Mouse (Mus musculus): ENCODE data around the gene Krt72.
A peak's percentile ranks its signal among the peaks of the same experiment; 100 is the strongest.

The Krt72 gene

DNA sequence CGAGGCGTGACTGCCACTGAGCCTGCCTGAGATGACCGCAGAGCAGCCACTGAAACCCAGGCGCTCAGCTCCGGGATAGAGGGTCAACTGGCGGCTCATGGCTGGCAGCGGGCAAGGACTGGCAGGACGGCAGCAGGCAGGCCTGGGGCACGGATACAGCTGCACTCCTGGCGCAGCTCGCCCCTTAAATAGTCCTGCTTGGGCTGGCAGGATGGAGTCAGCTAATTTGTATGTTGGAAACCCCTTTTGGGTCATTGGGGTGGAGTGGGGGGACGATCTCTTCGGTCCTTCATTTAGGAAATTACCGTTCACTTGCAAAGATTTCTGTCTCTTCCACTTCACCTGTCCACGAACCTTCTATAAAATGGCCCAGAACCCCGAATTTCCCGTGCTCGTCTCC, at the start of gene Krt72:
Krt72 (minus strand) TSS at position 101 of the 400 bp plus-strand sequence.
- no peak for DNase-seq (ENCODE audit: low spot score)

DNA sequence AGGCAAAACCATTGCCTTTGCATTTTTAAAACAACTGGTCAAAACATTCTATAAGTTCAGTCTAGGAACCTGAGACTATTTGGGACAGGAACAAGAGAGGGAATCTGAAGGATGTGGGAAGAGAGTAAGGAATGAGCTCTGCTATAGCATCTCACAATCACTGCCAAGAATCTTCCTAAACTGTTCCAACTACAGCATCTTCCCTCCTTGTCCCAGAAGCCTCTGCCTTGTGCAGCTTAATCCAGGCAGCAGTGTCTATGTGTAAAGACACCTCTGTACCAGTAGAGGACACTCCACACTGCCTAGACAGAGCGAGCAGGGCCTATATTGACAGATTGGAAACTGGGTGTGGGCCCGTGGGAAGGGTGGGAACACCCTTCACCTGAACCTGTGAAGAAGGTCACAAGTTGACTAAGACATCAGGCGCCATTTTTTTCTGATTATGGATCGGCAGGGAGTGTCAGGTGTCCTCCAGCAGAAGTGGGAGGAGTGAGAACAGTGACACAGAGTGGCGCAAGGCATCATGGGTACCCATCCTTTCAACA, 48.6 kb upstream of the Krt72 start:
- no peak for DNase-seq (ENCODE audit: low spot score)

DNA sequence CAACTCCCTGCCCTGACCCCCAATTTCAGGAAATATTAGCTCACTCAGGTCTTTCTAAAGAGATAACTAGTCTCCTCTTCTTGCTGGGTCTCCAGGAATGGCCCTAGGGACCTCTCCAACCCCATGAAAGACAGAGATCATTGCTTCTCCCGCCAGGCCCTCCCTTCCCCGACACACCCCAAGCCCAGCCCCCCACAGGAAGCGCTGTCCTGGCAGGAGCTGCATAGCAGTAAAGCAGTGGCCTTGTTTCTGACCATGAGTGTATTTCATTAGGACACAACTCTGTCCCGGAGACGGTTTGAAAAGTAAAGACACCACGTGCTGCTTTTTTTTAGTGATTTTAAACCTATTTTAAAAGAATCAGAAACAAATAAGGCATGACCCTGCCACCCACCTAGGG, 46.9 kb upstream of the Krt72 start:
- DNase-seq (ENCODE audit: low spot score): no peak

DNA sequence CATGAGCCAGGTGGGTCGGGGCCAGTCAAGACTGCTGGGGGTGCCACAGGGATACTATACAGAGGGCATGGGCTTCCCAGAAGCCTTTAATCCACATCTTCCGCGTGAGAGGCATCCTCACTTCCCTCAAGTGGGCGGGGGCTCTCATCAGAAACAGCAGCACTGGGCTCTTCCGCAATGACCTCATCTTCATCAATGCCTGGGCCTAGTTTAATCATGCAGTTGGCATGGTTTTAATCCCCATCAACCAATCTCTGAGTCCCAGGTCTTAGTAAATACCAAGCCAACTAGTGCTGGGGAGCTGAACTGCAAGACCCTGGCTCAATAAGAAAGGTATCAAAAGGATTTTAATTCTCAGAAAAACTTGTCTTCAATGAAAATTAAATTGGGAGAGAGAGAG, 43.2 kb upstream of the Krt72 start:
- no peak for DNase-seq (ENCODE audit: low spot score)

DNA sequence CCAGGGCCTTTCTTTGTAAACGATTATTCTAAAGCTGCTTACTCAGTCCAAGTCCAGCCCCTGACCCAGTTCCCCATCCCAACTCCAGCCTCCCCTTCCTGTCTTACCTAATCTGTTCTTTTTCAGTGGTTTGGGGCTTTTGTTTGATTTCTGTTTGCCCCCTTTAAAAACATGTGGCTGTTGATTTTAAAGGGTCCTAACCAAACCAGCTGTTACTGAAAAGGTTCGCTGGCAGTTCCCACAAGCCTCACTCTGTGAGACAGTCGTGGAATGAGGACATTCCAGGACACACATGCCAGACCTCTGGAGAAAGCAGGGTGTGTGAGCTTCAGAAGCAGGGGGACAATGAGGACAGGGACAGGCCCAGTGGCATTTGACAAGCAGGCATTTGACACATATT, 35.5 kb upstream of the Krt72 start:
- no peak for DNase-seq (ENCODE audit: low spot score)

DNA sequence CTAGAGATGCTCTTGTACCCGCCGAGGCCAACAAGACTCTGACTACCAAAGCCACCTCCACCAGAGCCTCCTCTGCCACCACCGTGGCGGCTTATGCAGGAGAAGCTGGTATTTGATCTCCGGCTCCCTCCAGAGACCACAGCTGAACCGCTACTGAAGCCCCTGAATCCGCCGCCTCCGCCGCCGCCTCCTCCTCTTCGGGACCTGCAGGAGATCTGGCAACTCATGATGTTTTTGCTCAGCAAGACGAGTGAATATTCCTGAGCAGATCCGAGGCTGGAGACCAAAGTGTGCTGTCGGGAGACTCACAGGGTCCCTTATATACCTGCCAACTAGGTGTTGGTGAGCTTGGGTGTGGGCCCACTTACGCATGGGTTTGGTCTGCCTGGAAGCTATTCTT, 31.6 kb upstream of the Krt72 start, which contains the start of gene Krt2:
Krt2 (minus strand) TSS at position 295 of the 400 bp plus-strand sequence.
- DNase-seq (ENCODE audit: low spot score): no peak

DNA sequence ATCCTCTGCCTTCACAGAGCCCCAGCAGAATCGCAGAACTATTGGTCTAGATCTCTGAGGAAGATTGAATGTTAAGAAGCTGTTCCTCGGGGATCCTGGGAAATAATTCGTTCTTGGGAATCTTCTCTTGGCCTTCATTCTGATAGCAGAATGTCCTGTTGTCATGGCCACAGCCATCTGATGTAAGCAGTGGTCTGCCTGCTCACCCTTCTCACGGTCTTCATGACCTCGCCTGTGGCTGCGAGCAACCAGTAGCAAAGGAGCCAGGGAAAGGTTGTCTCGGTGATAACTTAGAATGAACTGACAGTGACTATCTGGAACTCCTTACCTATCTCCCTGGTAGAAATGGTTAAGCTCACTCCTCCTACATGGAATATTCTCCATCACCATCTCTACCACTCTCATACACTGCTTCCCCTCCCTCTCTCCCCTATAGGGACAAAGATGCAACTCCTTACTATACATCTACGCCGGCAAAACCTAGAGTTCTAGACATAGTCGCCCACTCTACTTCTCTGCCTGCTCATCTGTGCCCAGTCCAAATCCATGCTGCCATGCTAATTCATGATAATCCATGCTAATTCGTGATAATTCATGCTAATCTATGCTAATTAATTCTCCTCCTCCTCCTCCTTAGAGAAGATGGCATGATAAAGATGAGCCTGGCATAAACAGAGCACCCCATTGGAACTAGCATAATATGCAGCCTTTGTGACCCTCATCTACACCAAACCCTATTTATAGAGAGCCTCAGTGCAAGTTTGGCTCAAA, 17.0 kb upstream of the Krt72 start:
- DNase-seq (ENCODE audit: low spot score): no peak

DNA sequence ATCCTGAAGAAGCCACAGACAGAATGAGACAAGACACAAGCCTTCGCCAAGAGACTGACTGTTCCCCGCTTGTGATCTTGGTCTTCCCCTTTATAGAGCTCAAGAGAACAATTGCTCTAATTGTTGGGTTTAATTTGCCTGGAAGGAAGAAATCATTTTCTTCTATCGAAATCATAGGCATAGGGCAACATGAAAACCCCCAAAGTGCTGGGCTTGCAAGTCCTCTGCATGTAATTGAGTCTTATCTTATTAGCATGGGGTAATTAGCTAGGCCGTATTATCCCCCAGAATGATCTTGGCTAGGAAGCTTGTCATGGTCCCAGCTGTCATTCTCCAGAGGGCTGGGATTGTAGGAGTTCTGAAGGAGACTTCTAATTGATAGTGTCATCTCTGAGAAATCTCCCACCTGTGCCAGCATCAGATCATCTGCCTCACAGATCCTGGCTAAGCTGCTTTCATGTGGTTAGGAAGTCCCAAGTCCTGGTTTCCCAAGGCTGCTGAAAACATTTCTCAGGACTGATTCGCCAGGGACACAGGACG, 16.1 kb upstream of the Krt72 start, which contains the start of gene Krt73:
Krt73 (minus strand) TSS at position 51 of the 540 bp plus-strand sequence.
- DNase-seq (ENCODE audit: low spot score): no peak

DNA sequence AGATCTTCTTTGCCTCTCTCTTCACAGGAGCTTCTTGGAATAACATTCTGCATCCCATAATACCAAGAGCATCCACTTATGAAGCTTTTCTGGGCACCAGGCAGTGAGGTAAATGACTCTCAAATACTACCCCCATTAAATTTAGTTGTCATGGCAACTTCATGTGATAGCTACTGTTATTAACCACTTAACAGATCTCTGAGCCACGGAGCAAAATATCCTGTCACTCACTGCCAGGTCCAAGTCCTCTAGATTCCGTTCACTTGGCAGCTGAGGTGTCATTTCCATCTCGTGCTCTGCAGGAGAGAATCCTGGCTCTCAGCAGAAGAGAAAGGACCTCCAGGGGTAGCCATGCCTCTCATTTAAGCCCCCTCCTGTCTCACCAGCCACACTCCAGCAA, 4.6 kb upstream of the Krt72 start:
- DNase-seq (ENCODE audit: low spot score): no peak

DNA sequence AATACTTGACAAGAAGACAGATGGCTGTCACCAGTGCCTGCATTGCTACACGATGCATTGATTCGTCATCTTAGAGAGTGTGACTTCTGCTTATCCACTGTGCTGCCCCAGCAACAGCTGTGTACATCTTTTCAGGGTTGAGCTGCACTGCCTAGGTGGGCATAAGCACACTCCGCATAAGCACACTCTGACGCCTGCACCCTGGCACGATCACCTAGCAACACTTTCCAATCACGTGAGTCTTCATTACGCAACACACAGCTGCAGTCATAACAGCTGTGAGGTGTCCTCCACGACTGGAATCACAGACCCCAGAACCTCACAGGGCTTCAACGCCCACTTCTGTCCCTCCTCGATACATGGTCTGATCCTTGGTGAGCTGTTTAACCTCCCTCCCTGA, 12.8 kb downstream of the Krt72 start:
- no peak for DNase-seq (ENCODE audit: low spot score)

DNA sequence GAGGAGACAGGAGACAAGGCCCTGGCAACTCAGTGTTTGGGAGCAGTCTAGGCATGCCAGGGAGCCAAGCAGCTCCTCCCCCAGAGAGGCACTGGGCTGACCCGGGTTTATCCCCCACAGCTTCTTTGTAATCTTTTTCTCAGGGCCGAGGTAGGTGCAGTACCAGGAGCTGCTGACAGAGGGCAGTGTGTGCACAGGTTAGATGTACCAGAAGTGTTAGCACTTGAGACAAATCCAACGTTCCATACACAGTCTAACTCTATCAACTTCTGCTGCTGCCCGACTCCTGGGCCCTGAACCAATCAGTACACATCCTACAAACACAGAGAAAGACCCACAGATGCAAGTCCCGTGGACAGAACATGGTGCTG, 13.6 kb downstream of the Krt72 start:
- peak; percentile 94 for DNase-seq (ENCODE audit: low spot score)

DNA sequence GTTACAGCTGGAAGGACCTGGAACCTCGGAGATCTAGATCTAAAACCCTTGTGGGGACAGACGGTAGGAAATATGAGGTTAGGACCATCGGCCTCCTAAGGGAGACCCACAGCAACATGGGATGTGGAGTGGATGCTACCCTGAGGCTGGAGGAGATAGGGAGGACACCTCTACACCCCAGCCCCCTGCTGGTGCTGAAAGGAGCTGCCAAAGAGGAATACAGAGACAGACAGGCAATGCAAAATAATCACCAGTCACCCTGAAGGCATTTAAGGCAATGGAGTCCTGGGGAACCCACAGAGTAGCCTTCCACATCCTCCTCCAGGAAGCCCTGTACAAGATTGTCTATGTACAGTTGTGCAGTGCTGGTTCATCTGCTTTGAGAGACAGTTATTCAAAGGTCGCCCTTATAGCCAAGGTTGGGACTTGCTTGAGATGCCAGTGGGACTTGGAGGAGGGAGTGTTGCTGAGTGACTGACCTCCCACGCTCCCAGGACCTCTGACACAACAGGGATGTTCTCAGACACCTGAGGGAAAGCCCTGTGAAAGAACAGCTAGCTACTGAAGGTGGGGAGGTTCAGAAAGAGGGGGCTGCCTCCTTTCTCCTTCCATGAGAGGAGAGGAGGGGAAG, 14.1 kb downstream of the Krt72 start:
- DNase-seq (ENCODE audit: low spot score): peak; percentile 56

DNA sequence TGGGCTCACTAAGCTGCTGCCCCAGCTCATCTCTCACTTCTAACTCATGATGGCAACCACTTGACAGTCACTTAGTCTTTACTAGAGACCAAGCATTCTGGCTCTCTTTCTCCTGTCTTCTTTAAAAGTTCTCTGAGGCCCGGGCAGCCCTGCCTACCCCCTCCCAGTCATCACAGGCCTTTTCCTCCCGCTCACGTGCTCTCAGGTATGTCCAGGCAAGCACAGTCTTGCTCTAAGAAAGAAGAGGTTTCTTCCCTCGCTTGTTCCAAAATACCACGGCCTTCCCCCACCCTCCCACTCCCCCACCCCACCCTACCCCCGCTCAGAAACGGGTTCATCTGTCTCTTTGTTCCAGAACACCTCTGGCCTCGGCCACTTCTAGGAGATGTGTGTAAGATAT, 16.0 kb downstream of the Krt72 start:
- peak; percentile 59 for DNase-seq (ENCODE audit: low spot score)

DNA sequence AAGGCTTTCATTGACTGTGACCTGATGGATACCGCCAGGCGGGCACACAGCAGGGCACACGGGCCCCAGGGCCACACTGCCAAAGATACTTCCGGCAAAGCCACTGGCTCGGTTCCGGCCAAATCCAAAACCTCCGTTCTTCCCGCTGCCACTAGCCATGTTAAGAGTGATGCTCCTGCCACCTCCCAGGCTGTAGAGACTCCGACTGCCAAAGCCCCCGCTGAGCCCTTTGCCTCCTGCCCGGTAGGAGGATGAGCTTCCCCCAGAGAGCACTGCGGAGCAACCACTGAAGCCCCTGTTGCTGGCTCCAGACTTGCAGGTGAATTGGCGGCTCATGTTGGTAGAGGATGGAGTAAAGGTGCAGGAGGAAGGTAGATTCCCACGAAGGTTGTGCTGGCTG, 43.5 kb downstream of the Krt72 start, which contains the start of gene Krt71:
Krt71 (minus strand) TSS at position 399 of the 400 bp plus-strand sequence.
- DNase-seq (ENCODE audit: low spot score): no peak

DNA sequence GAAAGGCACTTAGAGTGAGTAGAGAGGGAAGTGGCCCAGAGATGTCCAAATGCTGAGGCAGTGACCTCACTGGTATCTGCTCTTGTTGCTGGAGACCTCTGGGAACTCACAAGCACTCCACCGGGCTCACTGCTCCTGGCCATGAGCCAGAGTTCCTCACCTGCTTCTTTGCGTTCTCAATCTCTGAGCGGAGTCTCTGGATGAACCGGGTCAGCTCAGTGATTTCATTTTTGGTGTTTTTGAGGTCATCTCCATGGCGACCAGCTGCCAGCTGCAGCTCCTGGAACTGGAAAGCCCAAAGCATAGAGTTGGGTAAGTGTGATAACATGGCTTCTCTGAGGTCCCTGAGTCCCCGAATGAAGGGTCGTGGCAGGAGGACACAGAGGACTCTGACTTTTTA, 48.5 kb downstream of the Krt72 start:
- DNase-seq (ENCODE audit: low spot score): no peak

DNA sequence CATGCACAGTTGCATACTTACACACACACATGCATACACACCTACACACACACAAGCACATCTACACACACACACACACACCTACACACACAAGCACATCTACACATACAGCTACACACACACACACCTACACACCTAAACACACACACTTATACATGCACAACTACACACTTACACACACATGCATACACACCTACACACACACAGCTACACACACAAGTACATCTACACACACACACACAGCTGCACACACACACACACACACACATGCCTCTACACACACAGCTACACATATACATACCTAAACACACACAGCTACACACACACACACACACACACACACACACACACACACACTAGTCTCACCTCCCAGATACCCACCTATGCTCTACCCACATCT, 55.6 kb downstream of the Krt72 start:
- no peak for DNase-seq (ENCODE audit: low spot score)

Data from urinary bladder, postnatal 14 days (tissue).